Mouse (Mus musculus) retina, embryonic 14.5 days (tissue): ENCODE measurements at regions not wholly inside any gene's neighbourhood (a gene's known extent, or its start where the extent isn't known, plus 50 kb on each side); places are given as distances from the start of the nearest gene placed in this dataset.

Source experiments
- DNase-seq: peaks from one replicate; pipeline ENCODE4 v3.0.0-alpha.2; 2015; ENCODE audit warnings: low spot score

DNA sequence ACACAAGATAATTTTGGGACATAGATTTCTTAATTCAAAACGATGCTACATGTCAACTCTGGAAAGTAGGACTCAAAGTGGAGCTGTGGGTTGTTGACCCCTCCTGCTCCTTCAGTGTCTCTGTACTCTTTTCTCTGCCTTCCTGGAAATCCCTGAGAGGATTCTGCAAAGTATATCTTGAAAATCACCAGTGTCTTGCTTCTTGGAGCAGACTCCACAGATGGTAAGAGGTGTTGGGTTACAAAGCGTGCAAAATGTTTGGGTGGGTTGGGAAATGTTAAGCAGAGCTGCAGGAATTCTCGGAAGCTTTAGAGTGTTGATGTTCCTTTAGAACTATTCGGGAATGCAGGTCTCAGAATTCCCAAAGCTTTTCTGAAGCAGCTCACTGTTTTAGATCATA is 61.5 kb upstream of the Abcb5 start:
- no peak for DNase-seq

DNA sequence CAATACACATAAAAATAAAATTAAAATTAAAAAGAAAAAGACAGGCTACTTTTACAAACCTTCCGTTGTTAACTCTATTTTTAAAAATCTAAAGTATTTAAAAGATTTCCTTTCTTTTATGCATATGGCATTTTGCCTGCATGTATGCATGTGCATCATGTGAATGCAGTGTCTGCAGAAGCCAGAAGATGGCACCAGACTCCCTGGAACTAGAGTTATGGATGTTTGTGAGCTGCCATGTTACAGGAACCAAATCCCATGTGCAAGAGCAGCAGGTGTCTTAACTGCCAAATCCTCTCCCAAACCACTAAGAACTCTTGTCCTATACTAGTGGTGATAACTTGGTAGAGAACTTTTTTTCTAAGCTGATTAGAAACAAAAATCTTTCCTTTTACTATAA is 60.1 kb upstream of the Abcb5 start:
- peak; percentile 73 for DNase-seq

DNA sequence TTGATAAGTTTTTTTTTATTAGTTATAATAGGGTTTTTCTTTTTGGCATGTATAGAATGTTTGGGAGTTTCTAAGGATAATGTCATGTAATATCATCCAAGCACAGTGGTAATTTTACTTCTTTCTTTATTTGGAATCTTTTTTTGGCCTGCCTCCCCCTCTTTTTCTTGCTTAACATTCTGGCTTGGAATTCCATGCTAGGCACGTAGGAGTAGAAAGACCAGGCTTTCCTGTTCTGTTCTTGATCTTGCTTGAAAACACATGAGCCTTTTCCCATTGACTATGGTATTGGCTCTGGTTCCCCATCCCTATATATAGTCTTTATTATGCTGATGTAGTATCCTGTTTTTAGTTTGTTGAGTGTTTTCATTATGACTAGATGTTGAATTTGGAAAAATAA is 57.8 kb upstream of the Abcb5 start:
- no peak for DNase-seq
